In genomic region chr13:93685226-93685625, GRCm38 (mm10) we compare ENCODE assay signal across 21 mouse cellular contexts. TPM values are rescaled to one million over a fixed set of nuclear protein-coding genes. Genes with fewer than 3 reads are reported as not detected.
"Had no signal": no experiment of that assay in that cellular context is flagged by ENCODE, and none has a peak within 500 bp of the region (broad histone marks: within the 10 kb centered on the region; RNA-seq: fewer than 3 reads in every experiment).

No protein-coding gene starts in this region.

- H3K27me3 ChIP-seq: neural tube, embryonic 12.5 days; neural tube, embryonic 13.5 days; neural tube, embryonic 15.5 days; stomach, embryonic 15.5 days had no signal

- H3K4me3 ChIP-seq: neural tube, embryonic 12.5 days; neural tube, embryonic 13.5 days; neural tube, embryonic 15.5 days; stomach, embryonic 15.5 days had no signal

- H3K4me1 ChIP-seq: neural tube, embryonic 12.5 days; neural tube, embryonic 13.5 days; neural tube, embryonic 15.5 days; stomach, embryonic 15.5 days had no signal

- H3K36me3 ChIP-seq: neural tube, embryonic 12.5 days; neural tube, embryonic 13.5 days; neural tube, embryonic 15.5 days; stomach, embryonic 15.5 days had no signal

- H3K27ac ChIP-seq: neural tube, embryonic 12.5 days; neural tube, embryonic 13.5 days; neural tube, embryonic 15.5 days; stomach, embryonic 15.5 days; stomach, postnatal 0 days had no signal

- H3K9me3 ChIP-seq: neural tube, embryonic 12.5 days; neural tube, embryonic 13.5 days; neural tube, embryonic 15.5 days; stomach, embryonic 15.5 days had no signal

- DNase-seq: right cerebral cortex, adult 18-20 months; right cerebral cortex, postnatal 14 days; right cerebral cortex, postnatal 25 days; right cerebral cortex, postnatal 4 days; spleen, adult 18-20 months; thymus, adult 18-20 months; thymus, adult 2 months; thymus, postnatal 14 days; thymus, postnatal 25 days; thymus, postnatal 36 days; thymus, postnatal 4 days had no signal

RNA-seq across cellular contexts. Expression of gene Dmgdh, which starts 11.0 kb away (rescaled TPM):
- total RNA-seq: neutrophil, adult 5-6 weeks had no signal
- polyA plus RNA-seq: neural tube, embryonic 13.5 days; spleen, adult 2 months; stomach, embryonic 14.5 days; thymus, postnatal 0 days had no signal

RNA-seq across cellular contexts. Expression of gene Bhmt2, which starts 11.1 kb away (rescaled TPM):
- total RNA-seq: neutrophil, adult 5-6 weeks had no signal
- polyA plus RNA-seq: neural tube, embryonic 12.5 days; neural tube, embryonic 14.5 days; neural tube, embryonic 15.5 days; spleen, adult 2 months; stomach, embryonic 14.5 days; thymus, adult 2 months; thymus, postnatal 0 days had no signal

RNA-seq across cellular contexts. Expression of gene Bhmt, which starts 47.5 kb away (rescaled TPM):
- total RNA-seq: neutrophil, adult 5-6 weeks had no signal
- polyA plus RNA-seq: neural tube, embryonic 12.5 days; neural tube, embryonic 13.5 days; spleen, adult 2 months had no signal
